10 mouse cellular contexts compared by ENCODE assay signal in genomic region chr2:105130351-105131060, GRCm38 (mm10). TPM values are rescaled to one million over a fixed set of nuclear protein-coding genes. Genes with fewer than 3 reads are reported as not detected.
A peak's percentile ranks its signal among the peaks of the same experiment; 100 is the strongest.
DNase-seq lines count a peak whose midpoint lies in the region; ATAC-seq and TF ChIP-seq lines count a peak whose summit lies in the region.
"Had no signal": no experiment of that assay in that cellular context is flagged by ENCODE, and none has a peak within 500 bp of the region (broad histone marks: within the 10 kb centered on the region; RNA-seq: fewer than 3 reads in every experiment).

No protein-coding gene starts in this region.

- H3K4me2 ChIP-seq in midbrain, embryonic 11.5 days, result no peak overlapping the region
- no peak overlapping the region for H3K4me2 ChIP-seq in midbrain, embryonic 15.5 days
- peak overlapping the region; percentile 35 for H3K4me2 ChIP-seq in intestine, embryonic 15.5 days (replicated peaks)
- H3K4me2 ChIP-seq in stomach, embryonic 15.5 days, result peak overlapping the region; percentile 33

- TF ChIP-seq EP300 in heart, adult 2 months (IDR thresholded peaks at IDR 0.05; ENCODE audit: insufficient read depth, low read depth, low read length), result peak; percentile 33; the same call in 1 of the 2 replicates

- DNase-seq in midbrain, embryonic 11.5 days (ENCODE audit: low spot score, missing footprints), result peak; percentile 94
- DNase-seq in heart, adult 2 months, result peak; percentile 60 to 69
- DNase-seq in left cerebral cortex, postnatal 14 days (ENCODE audit: low spot score in 2 of 2), result no peak
- no peak for DNase-seq in right cerebral cortex, adult 2 months (ENCODE audit: low spot score in 2 of 2)

- no peaks in the 10 kb centered on the region for H3K36me3 ChIP-seq in midbrain, embryonic 11.5 days (ENCODE audit: control insufficient read depth, insufficient read depth, low read length)
- H3K36me3 ChIP-seq in midbrain, embryonic 15.5 days (replicated peaks), result no peaks in the 10 kb centered on the region
- no peaks in the 10 kb centered on the region for H3K36me3 ChIP-seq in heart, adult 2 months (ENCODE audit: control insufficient read depth, insufficient read depth, low read length)
- H3K36me3 ChIP-seq in intestine, embryonic 15.5 days, result no peaks in the 10 kb centered on the region
- no peaks in the 10 kb centered on the region for H3K36me3 ChIP-seq in stomach, embryonic 15.5 days

- TF ChIP-seq POLR2A in heart, adult 2 months (IDR thresholded peaks at IDR 0.05; ENCODE audit: insufficient read depth, low read depth, low read length), result peak; percentile 65

- H3K79me2 ChIP-seq in heart, adult 2 months (replicated peaks; ENCODE audit: control insufficient read depth, insufficient read depth, low read length), result no peaks in the 10 kb centered on the region

- peaks cover 10% of the 10 kb centered on the region; the same call in 1 of the 2 replicates for H3K4me1 ChIP-seq in midbrain, embryonic 11.5 days (ENCODE audit: control insufficient read depth, insufficient read depth, low read length)
- H3K4me1 ChIP-seq in midbrain, embryonic 15.5 days, result peaks cover 16% of the 10 kb centered on the region; the same call in 1 of the 2 replicates
- peaks cover 4% of the 10 kb centered on the region; the same call in 1 of the 2 replicates for H3K4me1 ChIP-seq in heart, adult 2 months (ENCODE audit: control insufficient read depth, insufficient read depth, low read length)
- H3K4me1 ChIP-seq in intestine, embryonic 15.5 days (replicated peaks), result peaks cover 30% of the 10 kb centered on the region
- peaks cover 24% of the 10 kb centered on the region for H3K4me1 ChIP-seq in stomach, embryonic 15.5 days

- no peaks in the 10 kb centered on the region for H3K9me3 ChIP-seq in midbrain, embryonic 11.5 days (ENCODE audit: control insufficient read depth, low read length)
- H3K9me3 ChIP-seq in midbrain, embryonic 15.5 days, result no peaks in the 10 kb centered on the region
- no peaks in the 10 kb centered on the region for H3K9me3 ChIP-seq in intestine, embryonic 15.5 days
- H3K9me3 ChIP-seq in stomach, embryonic 15.5 days, result no peaks in the 10 kb centered on the region

- 0% methylated on average over 32 of the region's 32 CpGs for WGBS in midbrain, embryonic 11.5 days
- WGBS in midbrain, embryonic 15.5 days, result under 1% methylated on average over 32 of the region's 32 CpGs
- WGBS in heart, adult 2 months, result 8% methylated on average over 32 of the region's 32 CpGs
- WGBS in intestine, embryonic 15.5 days, result 4% methylated on average over 32 of the region's 32 CpGs
- 9% methylated on average over 32 of the region's 32 CpGs for WGBS in stomach, embryonic 15.5 days

- TF ChIP-seq CTCF in heart, adult 2 months (IDR thresholded peaks at IDR 0.05), result peak; percentile 71

- peaks cover 100% of the 10 kb centered on the region for H3K27me3 ChIP-seq in midbrain, embryonic 11.5 days (ENCODE audit: control insufficient read depth, insufficient read depth, low read length)
- peaks cover 91% of the 10 kb centered on the region for H3K27me3 ChIP-seq in midbrain, embryonic 15.5 days (replicated peaks)
- peaks cover 14% of the 10 kb centered on the region for H3K27me3 ChIP-seq in heart, adult 2 months (ENCODE audit: control insufficient read depth, insufficient read depth, low read length)
- peaks cover 93% of the 10 kb centered on the region for H3K27me3 ChIP-seq in intestine, embryonic 15.5 days (replicated peaks)
- H3K27me3 ChIP-seq in stomach, embryonic 15.5 days (replicated peaks), result peaks cover 92% of the 10 kb centered on the region

- no peak overlapping the region for H3K4me3 ChIP-seq in midbrain, embryonic 11.5 days (ENCODE audit: low read depth, low read length)
- no peak overlapping the region for H3K4me3 ChIP-seq in midbrain, embryonic 15.5 days
- peak overlapping the region; percentile 37 for H3K4me3 ChIP-seq in heart, adult 2 months
- peak overlapping the region; percentile 12; the same call in 1 of the 2 replicates for H3K4me3 ChIP-seq in intestine, embryonic 15.5 days (replicated peaks)
- H3K4me3 ChIP-seq in stomach, embryonic 15.5 days (replicated peaks), result peak overlapping the region; percentile 41

- intact Hi-C loops in heart, adult 2 months (cut with DNase I), result loop anchor here (5.0 kb wide), 2 partner anchors 42 to 113 kb away; partner anchors contain the start of gene Eif3m
- intact Hi-C loops in left cerebral cortex, postnatal 14 days (cut with DNase I), result no loop called here

- no peak overlapping the region for H3K27ac ChIP-seq in midbrain, embryonic 11.5 days (ENCODE audit: low read depth, low read length)
- H3K27ac ChIP-seq in midbrain, embryonic 15.5 days, result no peak overlapping the region
- peak overlapping the region; percentile 71 for H3K27ac ChIP-seq in heart, adult 2 months
- no peak overlapping the region for H3K27ac ChIP-seq in intestine, embryonic 15.5 days
- no peak overlapping the region for H3K27ac ChIP-seq in stomach, embryonic 15.5 days

- H3K9ac ChIP-seq in midbrain, embryonic 11.5 days (ENCODE audit: low read length), result no peak overlapping the region
- H3K9ac ChIP-seq in midbrain, embryonic 15.5 days, result no peak overlapping the region
- H3K9ac ChIP-seq in heart, adult 2 months (ENCODE audit: low read depth, low read length), result peak overlapping the region; percentile 44
- no peak overlapping the region for H3K9ac ChIP-seq in intestine, embryonic 15.5 days
- no peak overlapping the region for H3K9ac ChIP-seq in stomach, embryonic 15.5 days

- ATAC-seq in midbrain, embryonic 11.5 days (ENCODE audit: low FRiP score), result no peak
- no peak for ATAC-seq in midbrain, embryonic 15.5 days (replicated peaks)
- no peak for ATAC-seq in intestine, embryonic 15.5 days
- ATAC-seq in stomach, embryonic 15.5 days (ENCODE audit: insufficient read depth, low FRiP score, low read depth), result no peak
- ATAC-seq in cerebellum, adult (ENCODE audit: insufficient number of reproducible peaks, low FRiP score, low TSS enrichment), result no peak

RNA-seq across cellular contexts. Expression of gene Wt1, which starts 4.2 kb away (rescaled TPM):
- polyA plus RNA-seq in midbrain, embryonic 11.5 days (2014; fragmentation: Nextera tagmentation; extraction: Ambion mirVana), result 0.08 TPM in 2 replicates
- 0.09 and 0.13 TPM in 2 replicates for polyA plus RNA-seq in midbrain, embryonic 15.5 days (2015; fragmentation: Nextera tagmentation; extraction: Ambion mirVana)
- 1 to 10 TPM; 4.2 to 5.7 TPM for total RNA-seq in heart, adult 2 months (2021)
- 6.5 and 7.6 TPM in 2 replicates for polyA plus RNA-seq in heart, adult 2 months (2012; rRNA removed)
- polyA plus RNA-seq in intestine, embryonic 15.5 days (2015; fragmentation: Nextera tagmentation; extraction: Ambion mirVana), result 12.2 and 12.4 TPM in 2 replicates
- polyA plus RNA-seq in stomach, embryonic 15.5 days (2015; fragmentation: Nextera tagmentation; extraction: Ambion mirVana), result 22.3 and 23.3 TPM in 2 replicates
- under 1 TPM; 0.36 to 0.42 TPM for total RNA-seq in left cerebral cortex, postnatal 14 days (2021)

RNA-seq across cellular contexts. Expression of gene Gm11060, which starts 38.7 kb away (rescaled TPM):
- polyA plus RNA-seq in midbrain, embryonic 11.5 days (2014; fragmentation: Nextera tagmentation; extraction: Ambion mirVana), result not detected in 2 replicates
- polyA plus RNA-seq in midbrain, embryonic 15.5 days (2015; fragmentation: Nextera tagmentation; extraction: Ambion mirVana), result not detected in 2 replicates
- total RNA-seq in heart, adult 2 months (2021), result not detected
- polyA plus RNA-seq in heart, adult 2 months (2012; rRNA removed), result not detected in 2 replicates
- polyA plus RNA-seq in intestine, embryonic 15.5 days (2015; fragmentation: Nextera tagmentation; extraction: Ambion mirVana), result not detected in 2 replicates
- not detected in 2 replicates for polyA plus RNA-seq in stomach, embryonic 15.5 days (2015; fragmentation: Nextera tagmentation; extraction: Ambion mirVana)
- not detected for total RNA-seq in left cerebral cortex, postnatal 14 days (2021)
- polyA plus RNA-seq: frontal cortex, adult 2 months; lung, embryonic 16.5 days had no signal

Comparison
In these comparisons a context has a peak if more than half of its experiments do, and no peak if none do; other contexts are left out.
1. DNase-seq: peak in midbrain, embryonic 11.5 days (single experiment) and heart, adult 2 months (2 of 2); none in left cerebral cortex, postnatal 14 days (0 of 2) and right cerebral cortex, adult 2 months (0 of 2).
2. H3K4me2 ChIP-seq: peak in intestine, embryonic 15.5 days (single experiment) and stomach, embryonic 15.5 days (single experiment); none in midbrain, embryonic 11.5 days (single experiment) and midbrain, embryonic 15.5 days (single experiment).
3. H3K4me3 ChIP-seq: peak in heart, adult 2 months (single experiment), intestine, embryonic 15.5 days (single experiment) and stomach, embryonic 15.5 days (single experiment); none in midbrain, embryonic 11.5 days (single experiment) and midbrain, embryonic 15.5 days (single experiment).